Mouse (Mus musculus) erythroblast, embryonic 14.5 days (primary cell): ENCODE measurements around the gene Cyb5r4.

ENCODE experiments used
- GATA1 ChIP-seq: IDR thresholded peaks from 2 replicates; pipeline ENCODE4 v1.6.1; 2012; ENCODE audit warnings: low read length, inconsistent platforms, mixed read lengths
- TAL1 ChIP-seq: IDR thresholded peaks from 3 replicates; pipeline ENCODE4 v1.6.1; 2012; ENCODE audit warnings: low read length, inconsistent platforms, mixed read lengths

- TF ChIP-seq TAL1 (no peak), GATA1 (no peak)
These were observed 100.2 kb downstream of the Cyb5r4 start for GRCm38 (mm10) chr9:87121956-87122493.
